Mouse (Mus musculus) C2C12 (cell line): ENCODE data around the gene Gm8909.

Experiments used
- CEBPB ChIP-seq: IDR thresholded peaks from one replicate; pipeline ENCODE4 v1.6.1; 2011; ENCODE audit warnings: low read depth, mild to moderate bottlenecking, control low read depth, moderate library complexity
- CTCF ChIP-seq: IDR thresholded peaks from one replicate; pipeline ENCODE4 v1.5.1; 2011; ENCODE audit not compliant: control insufficient read depth, insufficient read depth, insufficient read length
- FOSL1 ChIP-seq: IDR thresholded peaks from one replicate; pipeline ENCODE4 v1.8.0; 2011; ENCODE audit warnings: mild to moderate bottlenecking, low read length; ENCODE audit not compliant: poor library complexity, insufficient read depth, severe bottlenecking
- MAX ChIP-seq: IDR thresholded peaks from one replicate; pipeline ENCODE4 v1.6.1; 2011; ENCODE audit warnings: mild to moderate bottlenecking, control low read depth
- MYOD1 ChIP-seq: IDR thresholded peaks from one replicate; pipeline ENCODE4 v1.6.1; 2011; ENCODE audit warnings: low read depth; ENCODE audit not compliant: control insufficient read depth, insufficient read length
- MYOG ChIP-seq: IDR thresholded peaks from one replicate; pipeline ENCODE4 v1.6.1; 2011; ENCODE audit not compliant: control insufficient read depth, insufficient read length; ENCODE audit errors: extremely low read depth
- USF1 ChIP-seq: IDR thresholded peaks from one replicate; pipeline ENCODE4 v1.6.1; 2011; ENCODE audit warnings: low read depth, mild to moderate bottlenecking, control low read depth, moderate library complexity

- TF ChIP-seq CTCF (no peak), CEBPB (no peak), MYOG (no peak), MAX (no peak), USF1 (no peak), MYOD1 (no peak), FOSL1 (no peak)
These were observed 13.9 kb upstream of the Gm8909 start for GRCm38 (mm10) chr17:36182212-36182611.
